Mouse (Mus musculus): ENCODE data around the gene Hspa8. TPM values are rescaled to one million over a fixed set of nuclear protein-coding genes. Genes with fewer than 3 reads are reported as not detected.

The Hspa8 gene
- total RNA-seq, 1 experiment, result 3,988 TPM

- Histone ChIP-seq H3K9me3 (ENCODE audit: control insufficient read depth, insufficient read depth, low read depth, low read length) (no peaks in the 10 kb centered on the region), H3K4me1 (ENCODE audit: control insufficient read depth in 2 of 2, insufficient read depth in 2 of 2, low read length in 2 of 2, poor library complexity in 1 of 2) (peaks cover 0 to 10% of the 10 kb centered on the region in 2 experiments; a peak in 2 of 4 replicates), H3K4me3 (ENCODE audit: insufficient read depth in 1 of 2, low read depth in 1 of 2, low read length in 2 of 2, poor library complexity in 1 of 2, severe bottlenecking in 1 of 2) (peak overlapping the region in 1 of 2 experiments; percentile 35; a peak in 2 of 4 replicates), H3K27ac (ENCODE audit: insufficient read depth, low read depth, low read length, poor library complexity, severe bottlenecking) (no peak overlapping the region; the same call in 1 of the 2 replicates), H3K9ac (ENCODE audit: insufficient read depth, low read depth, low read length, poor library complexity, severe bottlenecking) (peak overlapping the region; percentile 9; the same call in 1 of the 2 replicates), H3K36me3 (ENCODE audit: control insufficient read depth, insufficient read depth, low read length, poor library complexity, severe bottlenecking) (no peaks in the 10 kb centered on the region)
- DNase-seq (ENCODE audit: low read depth, low spot score), result peak; percentile 61
- in situ Hi-C loops (cut with MboI; ENCODE audit: low sequenced_read_pairs in 2 of 2, unreplicated experiment in 2 of 2), result no loop called here
- TF ChIP-seq HCFC1 (IDR thresholded peaks at IDR 0.05; ENCODE audit: borderline replicate concordance, insufficient read depth, low read length), result no peak
- TF ChIP-seq ZNF384 (IDR thresholded peaks at IDR 0.05; ENCODE audit: low read depth, low read length), result no peak
- peak; percentile 76 for TF ChIP-seq ZC3H11A (IDR thresholded peaks at IDR 0.05; ENCODE audit: borderline replicate concordance, low read depth, low read length)
- TF ChIP-seq MAFK (IDR thresholded peaks at IDR 0.05; ENCODE audit: insufficient read depth, low read depth, low read length), result no peak
- TF ChIP-seq CHD2 (IDR thresholded peaks at IDR 0.05; ENCODE audit: low read depth, low read length), result no peak
Measured at GRCm38 (mm10) chr9:40757685-40758270, 43.0 kb upstream of the Hspa8 start.

GRCm38 (mm10) chr9:40762354-40762753 lies 38.4 kb upstream of the Hspa8 start:
- Histone ChIP-seq H3K27ac (ENCODE audit: insufficient read depth, low read depth, low read length, poor library complexity, severe bottlenecking) (no peak overlapping the region), H3K9ac (ENCODE audit: insufficient read depth, low read depth, low read length, poor library complexity, severe bottlenecking) (no peak overlapping the region), H3K9me3 (ENCODE audit: control insufficient read depth, insufficient read depth, low read depth, low read length) (no peaks in the 10 kb centered on the region), H3K4me1 (ENCODE audit: control insufficient read depth in 2 of 2, insufficient read depth in 2 of 2, low read length in 2 of 2, poor library complexity in 1 of 2) (peaks cover 2% of the 10 kb centered on the region in 2 experiments; a peak in 3 of 4 replicates), H3K4me3 (ENCODE audit: insufficient read depth in 1 of 2, low read depth in 1 of 2, low read length in 2 of 2, poor library complexity in 1 of 2, severe bottlenecking in 1 of 2) (no peak overlapping the region), H3K36me3 (ENCODE audit: control insufficient read depth, insufficient read depth, low read length, poor library complexity, severe bottlenecking) (peaks cover 2% of the 10 kb centered on the region; the same call in 1 of the 2 replicates)
- in situ Hi-C loops (cut with MboI; ENCODE audit: low sequenced_read_pairs in 2 of 2, unreplicated experiment in 2 of 2), result no loop called here
- DNase-seq (ENCODE audit: low read depth, low spot score), result no peak
- no peak for TF ChIP-seq CHD2 (IDR thresholded peaks at IDR 0.05; ENCODE audit: low read depth, low read length)
- TF ChIP-seq HCFC1 (IDR thresholded peaks at IDR 0.05; ENCODE audit: borderline replicate concordance, insufficient read depth, low read length), result no peak
- TF ChIP-seq MAFK (IDR thresholded peaks at IDR 0.05; ENCODE audit: insufficient read depth, low read depth, low read length), result no peak
- TF ChIP-seq ZC3H11A (IDR thresholded peaks at IDR 0.05; ENCODE audit: borderline replicate concordance, low read depth, low read length), result no peak
- TF ChIP-seq ZNF384 (IDR thresholded peaks at IDR 0.05; ENCODE audit: low read depth, low read length), result no peak

DNA sequence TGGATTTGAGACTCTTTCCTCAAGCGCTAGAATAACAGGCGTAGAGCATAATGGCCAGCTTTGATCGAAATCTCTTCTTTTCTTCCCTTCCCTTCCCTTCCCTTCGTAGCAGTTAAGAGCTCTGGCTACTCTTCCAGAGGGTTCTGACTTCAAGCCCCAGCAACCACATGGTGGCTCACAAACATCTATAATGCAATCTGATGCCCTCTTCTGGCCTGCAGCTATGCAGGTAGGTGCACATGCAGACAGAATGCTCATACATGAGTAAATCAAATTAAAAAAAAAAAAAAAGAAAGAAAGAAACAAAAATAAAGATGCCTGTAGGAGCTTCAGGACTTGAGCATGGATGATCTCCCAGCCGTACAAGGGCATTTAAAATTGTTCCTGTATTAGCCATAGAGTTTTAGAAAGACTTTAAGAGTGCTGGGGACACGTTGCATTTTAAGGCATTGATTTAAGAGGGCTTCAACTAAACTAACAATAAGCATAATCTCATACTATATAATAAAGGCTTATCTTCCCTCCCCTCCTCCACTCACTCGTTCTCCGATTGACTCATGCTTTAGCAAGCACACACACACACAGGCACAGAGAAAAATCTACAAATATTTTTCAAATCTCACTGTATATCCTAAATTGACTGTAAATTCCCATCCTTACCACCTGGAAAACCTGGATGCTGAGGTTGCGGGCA lies 35.8 kb upstream of the Hspa8 start:
- H3K36me3 ChIP-seq (ENCODE audit: control insufficient read depth, insufficient read depth, low read length, poor library complexity, severe bottlenecking), result peaks cover 2% of the 10 kb centered on the region; the same call in 1 of the 2 replicates
- H3K4me3 ChIP-seq (ENCODE audit: insufficient read depth in 1 of 2, low read depth in 1 of 2, low read length in 2 of 2, poor library complexity in 1 of 2, severe bottlenecking in 1 of 2), result no peak overlapping the region
- TF ChIP-seq CHD2 (IDR thresholded peaks at IDR 0.05; ENCODE audit: low read depth, low read length) (no peak), ZNF384 (IDR thresholded peaks at IDR 0.05; ENCODE audit: low read depth, low read length) (no peak), ZC3H11A (IDR thresholded peaks at IDR 0.05; ENCODE audit: borderline replicate concordance, low read depth, low read length) (no peak), MAFK (IDR thresholded peaks at IDR 0.05; ENCODE audit: insufficient read depth, low read depth, low read length) (no peak), HCFC1 (IDR thresholded peaks at IDR 0.05; ENCODE audit: borderline replicate concordance, insufficient read depth, low read length) (no peak)
- H3K4me1 ChIP-seq (ENCODE audit: control insufficient read depth in 2 of 2, insufficient read depth in 2 of 2, low read length in 2 of 2, poor library complexity in 1 of 2), result peaks cover 0 to 2% of the 10 kb centered on the region in 2 experiments; a peak in 1 of 4 replicates
- in situ Hi-C loops (cut with MboI; ENCODE audit: low sequenced_read_pairs in 2 of 2, unreplicated experiment in 2 of 2), result no loop called here
- no peaks in the 10 kb centered on the region for H3K9me3 ChIP-seq (ENCODE audit: control insufficient read depth, insufficient read depth, low read depth, low read length)
- peak overlapping the region; percentile 65; the same call in 1 of the 2 replicates for H3K27ac ChIP-seq (ENCODE audit: insufficient read depth, low read depth, low read length, poor library complexity, severe bottlenecking)
- no peak for DNase-seq (ENCODE audit: low read depth, low spot score)
- peak overlapping the region; percentile 30; the same call in 1 of the 2 replicates for H3K9ac ChIP-seq (ENCODE audit: insufficient read depth, low read depth, low read length, poor library complexity, severe bottlenecking)

- Histone ChIP-seq H3K36me3 (ENCODE audit: control insufficient read depth, insufficient read depth, low read length, poor library complexity, severe bottlenecking) (peaks cover 2% of the 10 kb centered on the region; the same call in 1 of the 2 replicates), H3K9me3 (ENCODE audit: control insufficient read depth, insufficient read depth, low read depth, low read length) (no peaks in the 10 kb centered on the region), H3K27ac (ENCODE audit: insufficient read depth, low read depth, low read length, poor library complexity, severe bottlenecking) (peak overlapping the region; percentile 65; the same call in 1 of the 2 replicates), H3K4me1 (ENCODE audit: control insufficient read depth in 2 of 2, insufficient read depth in 2 of 2, low read length in 2 of 2, poor library complexity in 1 of 2) (peaks cover 0 to 3% of the 10 kb centered on the region in 2 experiments; a peak in 1 of 4 replicates), H3K4me3 (ENCODE audit: insufficient read depth in 1 of 2, low read depth in 1 of 2, low read length in 2 of 2, poor library complexity in 1 of 2, severe bottlenecking in 1 of 2) (no peak overlapping the region), H3K9ac (ENCODE audit: insufficient read depth, low read depth, low read length, poor library complexity, severe bottlenecking) (no peak overlapping the region; the same call in 1 of the 2 replicates)
- no peak for DNase-seq (ENCODE audit: low read depth, low spot score)
- in situ Hi-C loops (cut with MboI; ENCODE audit: low sequenced_read_pairs in 2 of 2, unreplicated experiment in 2 of 2), result no loop called here
- TF ChIP-seq ZC3H11A (IDR thresholded peaks at IDR 0.05; ENCODE audit: borderline replicate concordance, low read depth, low read length), result no peak
- TF ChIP-seq ZNF384 (IDR thresholded peaks at IDR 0.05; ENCODE audit: low read depth, low read length), result no peak
- TF ChIP-seq MAFK (IDR thresholded peaks at IDR 0.05; ENCODE audit: insufficient read depth, low read depth, low read length), result no peak
- TF ChIP-seq CHD2 (IDR thresholded peaks at IDR 0.05; ENCODE audit: low read depth, low read length), result no peak
- TF ChIP-seq HCFC1 (IDR thresholded peaks at IDR 0.05; ENCODE audit: borderline replicate concordance, insufficient read depth, low read length), result no peak
Measured at GRCm38 (mm10) chr9:40765581-40765940, 35.2 kb upstream of the Hspa8 start.
